ENCODE assay signal across 21 mouse cellular contexts in the genomic region with DNA sequence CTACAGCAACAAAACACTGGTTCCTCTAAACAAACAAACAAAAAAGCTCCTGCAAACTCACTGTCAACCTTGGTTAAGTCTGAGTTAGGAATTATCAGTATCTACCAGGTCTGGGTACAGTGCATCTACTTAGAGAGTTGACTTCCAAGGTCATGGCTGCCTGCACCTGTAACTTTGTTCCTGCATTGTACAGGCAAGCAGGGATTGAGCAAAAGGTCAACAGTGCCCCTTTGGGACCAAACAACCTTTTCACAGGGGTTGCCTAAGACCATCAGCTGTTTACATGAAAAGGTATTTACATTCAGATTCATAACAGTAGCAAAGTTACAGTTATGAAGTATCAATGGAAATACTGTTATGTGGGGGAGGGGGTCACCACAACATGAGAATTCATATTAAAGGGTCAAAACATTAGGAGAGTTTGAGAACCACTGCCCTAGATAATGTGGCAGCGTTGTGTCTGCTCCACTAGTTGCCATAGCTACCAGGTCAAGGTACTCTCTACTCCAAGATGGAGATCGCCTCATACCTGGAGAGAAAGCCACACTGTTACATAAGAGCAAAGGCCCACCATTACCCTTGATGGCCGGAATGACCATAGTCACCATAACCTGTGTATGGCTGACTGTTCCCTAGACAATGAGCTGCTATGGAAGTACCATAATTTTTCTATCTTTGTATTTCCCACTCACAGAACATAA. TPM values are rescaled to one million over a fixed set of nuclear protein-coding genes. Genes with fewer than 3 reads are reported as not detected.
DNase-seq lines count a peak whose midpoint lies in the region; ATAC-seq and TF ChIP-seq lines count a peak whose summit lies in the region.
"Had no signal": no experiment of that assay in that cellular context is flagged by ENCODE, and none has a peak within 500 bp of the region (broad histone marks: within the 10 kb centered on the region; RNA-seq: fewer than 3 reads in every experiment).

No protein-coding gene starts in this region.

- WGBS in liver, adult 2 months = 43% methylated on average over 3 of the region's 3 CpGs
- 80% methylated on average over 3 of the region's 3 CpGs for WGBS in liver, embryonic 11.5 days
- 61% methylated on average over 3 of the region's 3 CpGs for WGBS in liver, embryonic 14.5 days (ENCODE audit: insufficient replicate concordance)
- 72% methylated on average over 3 of the region's 3 CpGs for WGBS in liver, embryonic 12.5 days (ENCODE audit: insufficient replicate concordance)
- WGBS in liver, embryonic 16.5 days (ENCODE audit: insufficient replicate concordance) = 67% methylated on average over 3 of the region's 3 CpGs

- H3K27me3 ChIP-seq in liver, adult 2 months (ENCODE audit: control insufficient read depth, insufficient read depth, low read length) = no peaks in the 10 kb centered on the region
- no peaks in the 10 kb centered on the region for H3K27me3 ChIP-seq in liver, embryonic 11.5 days (replicated peaks; ENCODE audit: control insufficient read depth, insufficient read depth, low read length)
- H3K27me3 ChIP-seq in liver, embryonic 14.5 days (ENCODE audit: control insufficient read depth, insufficient read depth, low read length) = no peaks in the 10 kb centered on the region
- H3K27me3 ChIP-seq in liver, embryonic 12.5 days (replicated peaks) = no peaks in the 10 kb centered on the region
- H3K27me3 ChIP-seq in liver, embryonic 16.5 days (ENCODE audit: control insufficient read depth, insufficient read depth, low read depth, low read length) = no peaks in the 10 kb centered on the region
- H3K27me3 ChIP-seq: embryonic facial prominence, embryonic 12.5 days; forebrain, embryonic 12.5 days had no signal

- peak; percentile 49 for DNase-seq in liver, adult 2 months (ENCODE audit: extremely low read depth, low read depth, low spot score)
- no peak for DNase-seq in liver, embryonic 11.5 days (ENCODE audit: low spot score)
- DNase-seq in liver, embryonic 14.5 days (ENCODE audit: low read depth in 3 of 3, low spot score in 3 of 3) = no peak
- no peak for DNase-seq in embryo, embryonic 11 days
- no peak for DNase-seq in urinary bladder, adult 18-20 months (ENCODE audit: low spot score in 2 of 2)
- DNase-seq: adrenal gland, adult 2 months; adrenal gland, postnatal 10 days; adrenal gland, postnatal 25 days; cerebellum, adult 11 months; cerebellum, adult 18-20 months; cerebellum, adult 8-10 months; cerebellum, adult 9-11 months; cerebellum, postnatal 14 days; cerebellum, postnatal 36 days had no signal

- peaks cover 4% of the 10 kb centered on the region for H3K36me3 ChIP-seq in liver, adult 2 months (ENCODE audit: control insufficient read depth, insufficient read depth, low read length)
- H3K36me3 ChIP-seq in liver, embryonic 11.5 days (ENCODE audit: control insufficient read depth, insufficient read depth, low read length) = no peaks in the 10 kb centered on the region
- no peaks in the 10 kb centered on the region for H3K36me3 ChIP-seq in liver, embryonic 14.5 days (replicated peaks; ENCODE audit: control insufficient read depth, insufficient read depth, low read depth)
- H3K36me3 ChIP-seq in liver, embryonic 12.5 days = peaks cover 13% of the 10 kb centered on the region
- no peaks in the 10 kb centered on the region for H3K36me3 ChIP-seq in liver, embryonic 16.5 days (ENCODE audit: control insufficient read depth, insufficient read depth)

- H3K79me2 ChIP-seq in liver, adult 2 months (ENCODE audit: control insufficient read depth, insufficient read depth, low read length) = peaks cover 27% of the 10 kb centered on the region

- no peak for TF ChIP-seq POLR2A in liver, adult 2 months (IDR thresholded peaks at IDR 0.05; ENCODE audit: extremely low read depth, insufficient read depth, low read length)

- H3K4me2 ChIP-seq in liver, embryonic 11.5 days = no peak overlapping the region
- no peak overlapping the region for H3K4me2 ChIP-seq in liver, embryonic 14.5 days (ENCODE audit: low read depth)
- H3K4me2 ChIP-seq in liver, embryonic 12.5 days = no peak overlapping the region
- H3K4me2 ChIP-seq in liver, embryonic 16.5 days (ENCODE audit: low read depth, low read length) = no peak overlapping the region
- H3K4me2 ChIP-seq: embryonic facial prominence, embryonic 12.5 days; forebrain, embryonic 12.5 days had no signal

- no peaks in the 10 kb centered on the region for H3K9me3 ChIP-seq in liver, embryonic 11.5 days (ENCODE audit: control insufficient read depth, low read length)
- H3K9me3 ChIP-seq in liver, embryonic 14.5 days (ENCODE audit: control insufficient read depth, low read length) = no peaks in the 10 kb centered on the region
- no peaks in the 10 kb centered on the region for H3K9me3 ChIP-seq in liver, embryonic 12.5 days (replicated peaks)
- no peaks in the 10 kb centered on the region for H3K9me3 ChIP-seq in liver, embryonic 16.5 days (replicated peaks; ENCODE audit: control insufficient read depth, low read length)
- H3K9me3 ChIP-seq: embryonic facial prominence, embryonic 10.5 days; embryonic facial prominence, embryonic 12.5 days; forebrain, embryonic 12.5 days had no signal

- no peak overlapping the region for H3K4me3 ChIP-seq in liver, adult 2 months (ENCODE audit: insufficient read depth, low read depth, low read length)
- no peak overlapping the region for H3K4me3 ChIP-seq in liver, embryonic 11.5 days (ENCODE audit: low read depth, low read length)
- no peak overlapping the region for H3K4me3 ChIP-seq in liver, embryonic 14.5 days (ENCODE audit: insufficient read depth in 1 of 2, low read depth in 2 of 2, low read length in 2 of 2)
- no peak overlapping the region for H3K4me3 ChIP-seq in liver, embryonic 12.5 days
- H3K4me3 ChIP-seq in liver, embryonic 16.5 days (ENCODE audit: low read depth, low read length) = no peak overlapping the region
- H3K4me3 ChIP-seq: embryonic facial prominence, embryonic 10.5 days; embryonic facial prominence, embryonic 12.5 days; forebrain, embryonic 12.5 days had no signal

- ATAC-seq in liver, embryonic 11.5 days (replicated peaks; ENCODE audit: low FRiP score) = no peak
- peak; percentile 41; the same call in 1 of the 2 replicates for ATAC-seq in liver, embryonic 14.5 days (ENCODE audit: insufficient read depth)
- ATAC-seq in liver, embryonic 12.5 days = no peak
- ATAC-seq in liver, embryonic 16.5 days (ENCODE audit: low read depth) = peak; percentile 83
- ATAC-seq: forebrain, embryonic 14.5 days; forebrain, embryonic 16.5 days had no signal

- no peak overlapping the region for H3K27ac ChIP-seq in liver, adult 2 months (replicated peaks; ENCODE audit: insufficient read depth, low read depth, low read length)
- H3K27ac ChIP-seq in liver, embryonic 11.5 days (ENCODE audit: low read depth, low read length) = no peak overlapping the region
- H3K27ac ChIP-seq in liver, embryonic 14.5 days = no peak overlapping the region
- H3K27ac ChIP-seq in liver, embryonic 12.5 days = no peak overlapping the region
- H3K27ac ChIP-seq in liver, embryonic 16.5 days (ENCODE audit: low read length) = no peak overlapping the region; the same call in 1 of the 2 replicates
- H3K27ac ChIP-seq: embryonic facial prominence, embryonic 10.5 days; embryonic facial prominence, embryonic 12.5 days; forebrain, embryonic 12.5 days had no signal

- TF ChIP-seq CTCF in liver, adult 2 months (IDR thresholded peaks at IDR 0.05; ENCODE audit: low read depth, low read length) = no peak
- TF ChIP-seq CTCF in liver, embryonic 14.5 days (IDR thresholded peaks at IDR 0.05; ENCODE audit: low read depth) = no peak

- no peak overlapping the region for H3K9ac ChIP-seq in liver, adult 2 months (ENCODE audit: low read depth, low read length)
- no peak overlapping the region for H3K9ac ChIP-seq in liver, embryonic 11.5 days (ENCODE audit: low read depth, low read length)
- no peak overlapping the region for H3K9ac ChIP-seq in liver, embryonic 14.5 days (replicated peaks)
- no peak overlapping the region for H3K9ac ChIP-seq in liver, embryonic 12.5 days
- no peak overlapping the region for H3K9ac ChIP-seq in liver, embryonic 16.5 days (ENCODE audit: low read depth, low read length)
- H3K9ac ChIP-seq: embryonic facial prominence, embryonic 12.5 days; forebrain, embryonic 12.5 days had no signal

- H3K4me1 ChIP-seq in liver, adult 2 months (ENCODE audit: control insufficient read depth, insufficient read depth, low read length) = peaks cover 9% of the 10 kb centered on the region
- H3K4me1 ChIP-seq in liver, embryonic 11.5 days (replicated peaks; ENCODE audit: control insufficient read depth, insufficient read depth, low read length) = peaks cover 8% of the 10 kb centered on the region
- peaks cover 0 to 12% of the 10 kb centered on the region in 2 experiments; a peak in 2 of 4 replicates for H3K4me1 ChIP-seq in liver, embryonic 14.5 days (replicated peaks; ENCODE audit: control insufficient read depth in 2 of 2, insufficient read depth in 2 of 2, low read length in 1 of 2)
- H3K4me1 ChIP-seq in liver, embryonic 12.5 days = peaks cover 47% of the 10 kb centered on the region
- peaks cover 18% of the 10 kb centered on the region for H3K4me1 ChIP-seq in liver, embryonic 16.5 days (ENCODE audit: control insufficient read depth, low read depth, low read length)
- H3K4me1 ChIP-seq: forebrain, embryonic 12.5 days had no signal

- no peak for TF ChIP-seq EP300 in liver, embryonic 14.5 days (IDR thresholded peaks at IDR 0.05; ENCODE audit: low read depth)

RNA-seq across cellular contexts. Expression of gene Foxp1, which starts 21.8 kb away (rescaled TPM):
- 24.8 and 35.3 TPM in 2 replicates for total RNA-seq in liver, adult 2 months (2014; rRNA removed)
- polyA plus RNA-seq in liver, adult 2 months (2012; rRNA removed) = 18.8 and 22.7 TPM in 2 replicates
- 62.1 and 67.8 TPM in 2 replicates for polyA plus RNA-seq in liver, embryonic 11.5 days (2014; fragmentation: Nextera tagmentation; extraction: Ambion mirVana)
- polyA plus RNA-seq in liver, embryonic 14.5 days (2012; rRNA removed) = 6.5 and 7.9 TPM in 2 replicates
- 10.6 and 11.9 TPM in 2 replicates for polyA plus RNA-seq in liver, embryonic 14.5 days (2014; fragmentation: Nextera tagmentation; extraction: Ambion mirVana)
- 25.5 and 29.3 TPM in 2 replicates for polyA plus RNA-seq in liver, embryonic 12.5 days (2016; fragmentation: Nextera tagmentation; extraction: Ambion mirVana)
- 12.3 and 13.6 TPM in 2 replicates for polyA plus RNA-seq in liver, embryonic 16.5 days (2015; fragmentation: Nextera tagmentation; extraction: Ambion mirVana)

Comparison
In these comparisons a context has a peak if more than half of its experiments do, and no peak if none do; other contexts are left out.
1. ATAC-seq: peak in liver, embryonic 14.5 days (single experiment) and liver, embryonic 16.5 days (single experiment); none in liver, embryonic 11.5 days (single experiment) and liver, embryonic 12.5 days (single experiment).